Mouse (Mus musculus): Measurements from ENCODE around the gene Klhl20. TPM values are rescaled to one million over a fixed set of nuclear protein-coding genes. Genes with fewer than 3 reads are reported as not detected.

The Klhl20 gene
- polyA plus RNA-seq, 1 experiment from 2014 or later: 3.9 TPM

GRCm38 (mm10) chr1:161139496-161139895 is 8.2 kb upstream of the Klhl20 start:
- no peak overlapping the region for H3K9ac ChIP-seq (replicated peaks)
- 0 out of 2 replicates have a peak, but pooled peaks cover 7% of the 10 kb centered on the region for H3K27me3 ChIP-seq (ENCODE audit: insufficient read depth, low read length)
- ATAC-seq: 0 out of 2 replicates have a peak, but pooled peaks have one; percentile 27
- no peak overlapping the region for H3K27ac ChIP-seq (ENCODE audit: low read depth)
- H3K4me2 ChIP-seq (ENCODE audit: low read depth, low read length): no peak overlapping the region
- 50% methylated on average over 2 of the region's 2 CpGs for WGBS (ENCODE audit: insufficient replicate concordance)
- no peaks in the 10 kb centered on the region for H3K4me1 ChIP-seq (ENCODE audit: insufficient read depth)
- no peak for DNase-seq
- TF ChIP-seq EP300 (IDR thresholded peaks at IDR 0.05; ENCODE audit: low read depth) (no peak), CTCF (IDR thresholded peaks at IDR 0.05; ENCODE audit: low read depth) (no peak)
- no peak overlapping the region for H3K4me3 ChIP-seq (ENCODE audit: low read depth, low read length)
- no peaks in the 10 kb centered on the region for H3K9me3 ChIP-seq (ENCODE audit: low read length)
- H3K36me3 ChIP-seq (replicated peaks; ENCODE audit: insufficient read depth, low read length): no peaks in the 10 kb centered on the region

- WGBS (ENCODE audit: insufficient replicate concordance): 56% methylated on average over 1 of the region's 1 CpGs
- H3K9ac ChIP-seq (replicated peaks): no peak overlapping the region
- no peaks in the 10 kb centered on the region for H3K27me3 ChIP-seq (ENCODE audit: insufficient read depth, low read length)
- no peak overlapping the region for H3K27ac ChIP-seq (ENCODE audit: low read depth)
- no peak overlapping the region for H3K4me3 ChIP-seq (ENCODE audit: low read depth, low read length)
- H3K9me3 ChIP-seq (ENCODE audit: low read length): no peaks in the 10 kb centered on the region
- H3K36me3 ChIP-seq (replicated peaks; ENCODE audit: insufficient read depth, low read length): no peaks in the 10 kb centered on the region; the same call in 1 of the 2 replicates
- H3K4me1 ChIP-seq (ENCODE audit: insufficient read depth): peaks cover 11% of the 10 kb centered on the region
- ATAC-seq (no peak), DNase-seq (no peak)
- TF ChIP-seq EP300 (IDR thresholded peaks at IDR 0.05; ENCODE audit: low read depth): no peak
- no peak for TF ChIP-seq CTCF (IDR thresholded peaks at IDR 0.05; ENCODE audit: low read depth)
- no peak overlapping the region for H3K4me2 ChIP-seq (ENCODE audit: low read depth, low read length)
Observed at GRCm38 (mm10) chr1:161126461-161126860, 4.8 kb downstream of the Klhl20 start.

- 83% methylated on average over 10 of the region's 10 CpGs for WGBS (ENCODE audit: insufficient replicate concordance)
- H3K27me3 ChIP-seq (ENCODE audit: insufficient read depth, low read length): no peaks in the 10 kb centered on the region
- no peak overlapping the region for H3K4me3 ChIP-seq (ENCODE audit: low read depth, low read length)
- no peak overlapping the region for H3K4me2 ChIP-seq (ENCODE audit: low read depth, low read length)
- DNase-seq (no peak), ATAC-seq (no peak)
- no peak overlapping the region for H3K27ac ChIP-seq (ENCODE audit: low read depth)
- no peaks in the 10 kb centered on the region; the same call in none of the 2 replicates for H3K36me3 ChIP-seq (replicated peaks; ENCODE audit: insufficient read depth, low read length)
- no peaks in the 10 kb centered on the region for H3K9me3 ChIP-seq (ENCODE audit: low read length)
- 0 out of 2 replicates have a peak, but pooled peaks cover 3% of the 10 kb centered on the region for H3K4me1 ChIP-seq (ENCODE audit: insufficient read depth)
- H3K9ac ChIP-seq (replicated peaks): no peak overlapping the region
- no peak for TF ChIP-seq EP300 (IDR thresholded peaks at IDR 0.05; ENCODE audit: low read depth)
- TF ChIP-seq CTCF (IDR thresholded peaks at IDR 0.05; ENCODE audit: low read depth): no peak
Observed at GRCm38 (mm10) chr1:161122661-161123418, 8.5 kb downstream of the Klhl20 start.

- H3K27ac ChIP-seq (ENCODE audit: low read depth): no peak overlapping the region
- no peaks in the 10 kb centered on the region for H3K9me3 ChIP-seq (ENCODE audit: low read length)
- no peak overlapping the region for H3K4me3 ChIP-seq (ENCODE audit: low read depth, low read length)
- no peaks in the 10 kb centered on the region for H3K4me1 ChIP-seq (ENCODE audit: insufficient read depth)
- no peak overlapping the region for H3K9ac ChIP-seq (replicated peaks)
- no peaks in the 10 kb centered on the region for H3K27me3 ChIP-seq (ENCODE audit: insufficient read depth, low read length)
- DNase-seq: no peak
- no peak overlapping the region for H3K4me2 ChIP-seq (ENCODE audit: low read depth, low read length)
- no peak for TF ChIP-seq EP300 (IDR thresholded peaks at IDR 0.05; ENCODE audit: low read depth)
- no peak for TF ChIP-seq CTCF (IDR thresholded peaks at IDR 0.05; ENCODE audit: low read depth)
- ATAC-seq: no peak
- H3K36me3 ChIP-seq (replicated peaks; ENCODE audit: insufficient read depth, low read length): no peaks in the 10 kb centered on the region; the same call in 1 of the 2 replicates
Observed at GRCm38 (mm10) chr1:161114591-161114990, 16.7 kb downstream of the Klhl20 start.

- WGBS (ENCODE audit: insufficient replicate concordance): 93% methylated on average over 8 of the region's 8 CpGs
- Histone ChIP-seq H3K27ac (ENCODE audit: low read depth) (no peak overlapping the region), H3K4me2 (ENCODE audit: low read depth, low read length) (no peak overlapping the region), H3K9ac (replicated peaks) (no peak overlapping the region), H3K4me1 (ENCODE audit: insufficient read depth) (no peaks in the 10 kb centered on the region), H3K4me3 (ENCODE audit: low read depth, low read length) (no peak overlapping the region), H3K36me3 (replicated peaks; ENCODE audit: insufficient read depth, low read length) (peaks cover 11% of the 10 kb centered on the region), H3K9me3 (ENCODE audit: low read length) (no peaks in the 10 kb centered on the region), H3K27me3 (ENCODE audit: insufficient read depth, low read length) (no peaks in the 10 kb centered on the region)
- TF ChIP-seq EP300 (IDR thresholded peaks at IDR 0.05; ENCODE audit: low read depth): no peak
- no peak for TF ChIP-seq CTCF (IDR thresholded peaks at IDR 0.05; ENCODE audit: low read depth)
- no peak for ATAC-seq
- DNase-seq: no peak
Observed at GRCm38 (mm10) chr1:161109216-161109615, 22.1 kb downstream of the Klhl20 start.

GRCm38 (mm10) chr1:161103842-161104241 is 27.5 kb downstream of the Klhl20 start:
- 52% methylated on average over 1 of the region's 1 CpGs for WGBS (ENCODE audit: insufficient replicate concordance)
- Histone ChIP-seq H3K9me3 (ENCODE audit: low read length) (no peaks in the 10 kb centered on the region), H3K36me3 (replicated peaks; ENCODE audit: insufficient read depth, low read length) (peaks cover 18% of the 10 kb centered on the region), H3K4me2 (ENCODE audit: low read depth, low read length) (no peak overlapping the region), H3K27me3 (ENCODE audit: insufficient read depth, low read length) (no peaks in the 10 kb centered on the region), H3K9ac (replicated peaks) (no peak overlapping the region), H3K27ac (ENCODE audit: low read depth) (no peak overlapping the region), H3K4me1 (ENCODE audit: insufficient read depth) (no peaks in the 10 kb centered on the region), H3K4me3 (ENCODE audit: low read depth, low read length) (no peak overlapping the region)
- ATAC-seq (no peak), DNase-seq (no peak)
- no peak for TF ChIP-seq CTCF (IDR thresholded peaks at IDR 0.05; ENCODE audit: low read depth)
- no peak for TF ChIP-seq EP300 (IDR thresholded peaks at IDR 0.05; ENCODE audit: low read depth)

All from liver, postnatal 0 days (tissue).